Mouse (Mus musculus) hindbrain, embryonic 13.5 days (tissue): ENCODE measurements around the gene Dyx1c1. TPM values are rescaled to one million over a fixed set of nuclear protein-coding genes. Genes with fewer than 3 reads are reported as not detected.
A peak's percentile ranks its signal among the peaks of the same experiment; 100 is the strongest.

Experiments
- ATAC-seq: fragments of 200-750 bp; cut with Nextera tagmentation; 2 replicates; pipeline ENCODE4 v1.8.0; 2017; ENCODE audit warnings: moderate TSS enrichment; ENCODE audit not compliant: low FRiP score
- H3K27ac ChIP-seq: fragments of 300-500 bp; sonication (generic); 2 replicates; pipeline ENCODE4 v1.5.1; 2015; ENCODE audit warnings: inconsistent platforms, mild to moderate bottlenecking, moderate library complexity
- H3K27me3 ChIP-seq: fragments of 300-500 bp; sonication (generic); 2 replicates; pipeline ENCODE4 v1.6.1; 2015; ENCODE audit warnings: mild to moderate bottlenecking, inconsistent platforms
- H3K36me3 ChIP-seq: fragments of 300-500 bp; sonication (generic); 2 replicates; pipeline ENCODE4 v1.6.1; 2015; ENCODE audit warnings: mild to moderate bottlenecking, inconsistent platforms
- H3K4me1 ChIP-seq: fragments of 300-500 bp; sonication (generic); replicated peaks from 2 replicates; pipeline ENCODE4 v1.6.1; 2015; ENCODE audit warnings: inconsistent platforms
- H3K4me2 ChIP-seq: fragments of 300-500 bp; sonication (generic); 2 replicates; pipeline ENCODE4 v1.6.1; 2015; ENCODE audit warnings: inconsistent platforms, mild to moderate bottlenecking, moderate library complexity
- H3K4me3 ChIP-seq: fragments of 300-500 bp; sonication (generic); 2 replicates; pipeline ENCODE4 v1.5.1; 2015; ENCODE audit warnings: mild to moderate bottlenecking, inconsistent platforms
- H3K9ac ChIP-seq: fragments of 300-500 bp; sonication (generic); 2 replicates; pipeline ENCODE4 v1.6.1; 2015; ENCODE audit warnings: mild to moderate bottlenecking, inconsistent platforms
- H3K9me3 ChIP-seq: fragments of 300-500 bp; sonication (generic); 2 replicates; pipeline ENCODE4 v1.6.1; 2016; ENCODE audit warnings: inconsistent platforms
- WGBS: fragments of 180-500 bp; shearing (Covaris S2); methylation state at CpG from one replicate; pipeline ENCODE4 v1.1.7; 2015; 5-methylcytosine and 5-hydroxymethylcytosine counted together
- polyA plus RNA-seq: library from polyadenylated mRNA; unstranded; fragments of >200 nt; fragmentation: Nextera tagmentation; extraction: Ambion mirVana; gene quantifications from 2 replicates; pipeline ENCODE4 v1.2.1, GENCODE M21; 2015

Gene Dyx1c1
- polyA plus RNA-seq, result 2.4 and 3.0 TPM in 2 replicates

DNA sequence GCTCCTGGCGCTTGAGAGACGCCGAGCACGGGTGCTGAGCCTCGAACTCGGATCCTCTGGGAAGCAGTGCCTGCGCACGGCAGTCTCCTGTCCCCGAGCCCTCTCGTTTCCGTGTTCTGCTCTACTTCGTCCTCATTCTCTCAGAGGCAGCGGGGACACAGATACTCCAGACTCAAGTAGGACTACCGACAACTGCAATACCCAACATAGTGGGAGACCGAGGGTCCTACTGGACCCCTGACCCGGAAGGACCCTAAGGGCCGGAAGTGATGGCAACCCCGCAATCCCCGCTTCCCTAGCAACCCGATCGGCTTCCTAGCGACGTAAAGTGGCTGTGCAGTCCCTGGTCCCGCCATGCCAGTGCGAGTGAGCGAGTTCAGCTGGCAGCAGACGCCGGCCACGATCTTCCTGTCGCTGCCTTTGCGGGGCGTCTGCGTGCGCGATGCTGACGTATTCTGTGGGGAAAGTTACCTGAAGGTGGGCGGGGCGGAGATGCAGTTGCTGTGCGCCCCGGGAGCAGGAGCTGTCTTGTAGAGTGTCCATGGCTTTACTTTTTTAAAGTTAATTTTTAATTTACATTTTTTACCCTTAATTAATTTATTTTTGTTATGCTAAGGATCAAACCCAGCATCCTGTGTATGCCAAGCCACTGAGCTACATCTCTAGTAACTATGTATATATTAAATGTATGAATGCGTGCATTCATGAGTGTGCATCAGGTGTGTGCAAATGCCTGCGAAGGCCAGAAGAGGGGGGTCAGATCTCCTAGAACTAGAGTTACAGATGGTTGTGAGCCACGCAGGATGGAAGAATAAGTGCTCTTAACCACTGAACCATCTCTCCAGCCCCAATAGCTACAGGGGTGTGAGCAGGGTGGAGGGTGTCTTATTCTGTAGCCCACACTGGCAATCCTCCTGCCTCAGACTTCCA lies at the start of gene Dyx1c1, which contains the start of gene Gm44503:
Gene Dyx1c1, plus strand, starts transcription at position 265 of the 930 bp plus-strand sequence.
Gene Gm44503, plus strand, starts transcription at position 332 of the 930 bp plus-strand sequence.
- H3K9ac ChIP-seq, result peak within 1 kb of the TSS; percentile 74
- peaks cover 11% of the 10 kb centered on the region for H3K4me1 ChIP-seq
- no peaks in the 10 kb centered on the region for H3K9me3 ChIP-seq
- ATAC-seq, result peak; percentile 97
- WGBS, result 2% methylated on average over 43 of the region's 43 CpGs
- H3K4me3 ChIP-seq, result peak within 1 kb of the TSS; percentile 56
- no peaks in the 10 kb centered on the region for H3K27me3 ChIP-seq
- no peaks in the 10 kb centered on the region for H3K36me3 ChIP-seq
- peak within 1 kb of the TSS; percentile 79 for H3K27ac ChIP-seq
- peak within 1 kb of the TSS; percentile 68 for H3K4me2 ChIP-seq

DNA sequence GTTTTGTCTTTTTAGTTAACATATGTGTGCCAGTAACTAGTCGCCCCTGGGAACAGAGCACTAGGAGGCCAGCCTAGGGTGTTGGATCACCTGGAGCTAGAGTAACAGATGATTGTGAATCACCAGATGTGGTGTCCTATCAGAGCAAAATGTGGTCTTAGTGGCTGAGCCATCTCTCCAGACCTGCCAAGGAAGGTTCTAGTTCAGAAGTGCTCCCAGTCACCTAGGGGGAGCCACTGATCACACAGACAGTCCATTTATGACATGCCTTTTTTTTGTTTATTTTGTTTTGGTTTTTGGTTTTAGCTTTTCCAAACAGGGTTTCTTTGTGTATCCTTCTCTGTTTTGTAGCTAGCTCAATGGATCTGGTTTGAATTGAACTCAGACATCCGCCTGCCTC lies 47.2 kb upstream of the Dyx1c1 start:
- no peak overlapping the region for H3K4me2 ChIP-seq
- H3K9ac ChIP-seq, result no peak overlapping the region
- no peaks in the 10 kb centered on the region for H3K36me3 ChIP-seq
- H3K4me1 ChIP-seq, result no peaks in the 10 kb centered on the region
- H3K27ac ChIP-seq, result no peak overlapping the region
- ATAC-seq, result no peak
- 95% methylated on average over 2 of the region's 2 CpGs for WGBS
- H3K27me3 ChIP-seq, result no peaks in the 10 kb centered on the region
- H3K4me3 ChIP-seq, result no peak overlapping the region
- H3K9me3 ChIP-seq, result no peaks in the 10 kb centered on the region

DNA sequence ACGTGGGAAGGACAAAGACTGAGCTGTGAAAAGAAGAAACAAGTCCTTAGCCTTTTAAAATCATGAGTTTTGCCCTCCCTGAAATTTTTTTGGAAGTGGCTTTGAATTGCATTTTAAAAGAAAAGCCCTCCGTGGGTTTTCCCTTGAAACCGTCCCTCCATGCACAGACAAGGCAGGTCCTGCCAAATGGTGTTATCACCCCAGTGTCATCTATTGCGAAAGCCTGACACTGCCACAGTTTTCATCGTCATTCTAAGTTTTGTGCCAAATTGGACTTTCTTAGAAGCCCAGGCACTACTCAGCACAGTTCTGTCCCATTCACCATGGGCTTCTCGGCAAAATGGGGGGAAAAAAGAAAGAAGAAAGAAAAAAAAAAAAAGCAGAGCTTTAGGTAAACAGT lies 45.0 kb upstream of the Dyx1c1 start:
- H3K36me3 ChIP-seq, result no peaks in the 10 kb centered on the region
- H3K4me1 ChIP-seq, result no peaks in the 10 kb centered on the region
- no peaks in the 10 kb centered on the region for H3K9me3 ChIP-seq
- no peak overlapping the region for H3K27ac ChIP-seq
- H3K27me3 ChIP-seq, result no peaks in the 10 kb centered on the region
- H3K4me3 ChIP-seq, result no peak overlapping the region
- WGBS, result 80% methylated on average over 6 of the region's 6 CpGs
- no peak overlapping the region for H3K9ac ChIP-seq
- ATAC-seq, result no peak
- no peak overlapping the region for H3K4me2 ChIP-seq

DNA sequence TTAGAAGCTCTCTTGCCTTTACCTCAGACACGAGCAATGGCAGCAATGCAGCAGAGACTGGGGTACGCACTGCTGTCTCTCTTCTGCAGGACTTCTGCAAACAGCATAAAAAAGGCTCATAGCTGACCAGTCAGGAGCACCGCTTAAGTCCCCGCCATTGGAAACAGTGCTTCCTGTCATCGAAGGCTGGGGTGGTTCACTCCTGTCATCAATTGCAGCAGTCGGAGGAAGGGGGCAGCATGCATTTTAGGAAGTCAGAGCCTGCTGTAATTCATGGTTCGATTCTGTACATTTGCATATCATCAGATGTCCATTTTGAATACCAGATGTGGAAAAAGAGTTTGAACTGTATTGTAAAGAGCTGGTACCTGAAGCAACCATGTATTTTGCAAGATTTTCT lies 42.9 kb upstream of the Dyx1c1 start:
- Histone ChIP-seq H3K4me3 (no peak overlapping the region), H3K9me3 (no peaks in the 10 kb centered on the region), H3K4me1 (no peaks in the 10 kb centered on the region), H3K27me3 (no peaks in the 10 kb centered on the region), H3K27ac (no peak overlapping the region), H3K36me3 (no peaks in the 10 kb centered on the region), H3K9ac (no peak overlapping the region), H3K4me2 (no peak overlapping the region)
- no peak for ATAC-seq
- 77% methylated on average over 7 of the region's 7 CpGs for WGBS

DNA sequence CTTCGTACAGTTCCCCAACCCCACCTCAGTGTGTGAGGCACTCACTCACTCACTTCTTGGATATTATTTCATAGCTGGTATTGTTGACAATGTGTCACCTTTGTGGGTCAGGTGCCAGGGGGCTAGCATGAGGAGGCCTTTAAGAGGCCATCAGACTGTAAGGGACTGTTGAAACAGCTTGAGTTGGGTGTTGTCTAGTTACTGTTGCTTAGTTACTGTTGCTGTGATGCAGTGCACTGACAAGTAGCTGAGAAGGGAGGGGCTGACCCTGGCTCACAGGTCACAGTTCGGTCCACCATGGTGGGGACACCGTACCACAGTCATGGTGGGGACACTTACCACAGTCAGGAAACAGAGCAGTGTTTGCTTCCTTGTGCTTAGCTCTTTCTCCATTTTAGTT lies 35.5 kb upstream of the Dyx1c1 start:
- Histone ChIP-seq H3K36me3 (no peaks in the 10 kb centered on the region), H3K27ac (no peak overlapping the region), H3K9me3 (no peaks in the 10 kb centered on the region), H3K4me2 (no peak overlapping the region), H3K9ac (no peak overlapping the region), H3K4me3 (no peak overlapping the region), H3K4me1 (peaks cover 27% of the 10 kb centered on the region), H3K27me3 (no peaks in the 10 kb centered on the region)
- 59% methylated on average over 3 of the region's 3 CpGs for WGBS
- ATAC-seq, result no peak

DNA sequence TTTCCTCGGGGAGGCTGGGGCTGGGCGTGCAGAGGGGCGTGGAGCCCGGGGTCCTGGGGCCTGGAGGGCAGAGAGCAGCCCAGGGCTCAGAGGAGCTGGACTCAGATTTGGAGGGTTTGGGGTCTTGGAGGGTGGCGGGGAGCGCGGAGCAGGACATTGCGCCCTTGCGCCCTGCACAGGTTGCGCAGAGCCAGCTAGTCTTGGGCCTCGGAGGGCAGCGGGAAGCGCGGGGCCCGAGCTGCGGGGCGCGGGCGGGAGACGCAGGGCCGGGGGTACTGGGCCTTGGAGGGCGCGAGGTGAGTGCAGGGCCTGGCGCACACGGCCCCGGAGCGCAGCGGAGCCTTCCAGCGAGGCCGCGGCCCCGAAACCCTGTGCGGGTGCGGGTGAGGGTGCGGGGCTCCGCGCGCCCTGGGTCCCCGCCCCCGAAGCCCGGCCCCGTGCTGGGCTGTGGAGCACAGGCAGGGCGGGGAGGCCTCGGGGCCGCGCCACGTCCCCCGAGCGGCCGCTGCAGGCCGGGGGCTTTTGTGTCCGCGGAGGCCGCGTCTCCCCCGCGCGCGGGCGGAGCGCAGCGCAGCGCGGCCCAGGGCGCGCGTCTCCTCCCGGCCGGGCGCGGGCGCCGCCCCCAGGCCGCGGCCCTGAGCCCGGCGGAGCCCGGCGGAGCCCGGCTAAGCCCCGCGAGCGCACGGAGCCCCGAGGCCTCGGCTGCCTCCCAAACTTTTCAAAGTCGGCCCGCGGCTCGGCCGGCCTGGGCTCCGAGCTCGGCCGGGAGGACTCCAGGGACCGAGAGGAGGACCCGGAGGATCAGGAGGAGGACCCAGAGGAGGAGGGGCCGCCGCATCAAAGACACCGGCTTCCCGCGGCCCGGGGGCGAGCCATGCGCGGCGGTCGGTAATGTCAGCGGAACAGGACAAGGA lies 33.3 kb upstream of the Dyx1c1 start, which contains the start of gene Pygo1:
Gene Pygo1, plus strand, starts transcription at position 625 of the 914 bp plus-strand sequence.
- ATAC-seq, result peak; percentile 87
- under 1% methylated on average over 68 of the region's 108 CpGs for WGBS

DNA sequence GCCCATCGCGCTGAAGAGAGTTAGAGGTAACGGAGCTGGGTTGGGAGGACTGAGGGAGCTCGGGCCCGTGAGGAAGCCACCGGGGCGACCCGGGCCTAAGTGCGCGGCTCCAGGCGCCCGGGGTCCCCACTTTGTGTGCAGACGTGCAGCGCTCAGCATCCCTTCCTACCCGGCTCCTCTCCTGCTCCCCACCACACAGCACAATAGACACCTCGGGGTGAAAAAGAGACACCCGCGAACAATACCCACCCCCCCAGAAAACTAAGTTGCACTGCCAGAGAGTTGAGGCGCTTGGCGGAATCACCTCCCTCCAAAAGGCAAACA lies 32.7 kb upstream of the Dyx1c1 start:
- Histone ChIP-seq H3K4me2 (peak overlapping the region; percentile 95), H3K4me3 (peak overlapping the region; percentile 83), H3K9ac (peak overlapping the region; percentile 94), H3K9me3 (no peaks in the 10 kb centered on the region), H3K27me3 (no peaks in the 10 kb centered on the region), H3K4me1 (peaks cover 29% of the 10 kb centered on the region), H3K36me3 (no peaks in the 10 kb centered on the region), H3K27ac (peak overlapping the region; percentile 88)
- 3% methylated on average over 20 of the region's 20 CpGs for WGBS
- peak; percentile 75; the same call in 1 of the 2 replicates for ATAC-seq

More for the DNA sequence above, 33.3 kb upstream of the Dyx1c1 start, which contains the start of gene Pygo1:
- peak within 1 kb of the TSS; percentile 95 for H3K4me2 ChIP-seq
- no peaks in the 10 kb centered on the region for H3K36me3 ChIP-seq
- peak within 1 kb of the TSS; percentile 88 for H3K27ac ChIP-seq
- H3K4me1 ChIP-seq, result peaks cover 29% of the 10 kb centered on the region
- H3K9me3 ChIP-seq, result no peaks in the 10 kb centered on the region
- H3K27me3 ChIP-seq, result no peaks in the 10 kb centered on the region
- H3K9ac ChIP-seq, result peak within 1 kb of the TSS; percentile 94
- H3K4me3 ChIP-seq, result peak within 1 kb of the TSS; percentile 83

DNA sequence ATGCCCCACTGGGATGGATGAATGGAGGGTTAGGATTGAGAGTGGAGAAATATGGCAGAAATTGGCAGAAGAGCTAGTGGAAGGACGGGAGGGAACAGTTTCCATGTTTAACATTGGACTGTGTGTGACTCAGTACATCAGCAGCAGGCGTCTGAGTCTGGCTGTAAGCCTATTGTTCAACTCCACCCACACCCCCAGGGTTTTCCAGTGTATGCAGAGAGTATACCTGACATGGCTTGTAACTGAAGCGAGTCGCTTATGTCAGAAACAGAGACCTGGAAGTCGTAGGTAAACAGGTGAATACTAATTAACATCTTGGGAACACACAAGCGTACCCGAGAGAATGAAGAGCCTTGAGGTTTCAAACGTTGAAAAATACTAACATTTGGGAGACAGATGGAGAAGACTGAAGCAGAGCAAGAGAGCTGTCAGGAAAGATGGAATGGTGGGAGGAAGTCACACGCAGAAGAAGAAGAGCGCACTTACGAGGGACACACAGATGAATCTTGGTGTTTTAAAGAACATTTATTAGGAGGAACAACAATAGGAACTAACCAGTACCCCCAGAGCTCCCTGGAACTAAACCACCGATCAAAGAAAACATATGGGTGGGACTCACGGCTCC lies 27.3 kb upstream of the Dyx1c1 start:
- Histone ChIP-seq H3K27me3 (no peaks in the 10 kb centered on the region), H3K4me3 (no peak overlapping the region), H3K4me1 (peaks cover 25% of the 10 kb centered on the region), H3K9ac (no peak overlapping the region), H3K27ac (no peak overlapping the region), H3K4me2 (no peak overlapping the region), H3K36me3 (peaks cover 12% of the 10 kb centered on the region), H3K9me3 (no peaks in the 10 kb centered on the region)
- ATAC-seq, result no peak
- 80% methylated on average over 13 of the region's 13 CpGs for WGBS

DNA sequence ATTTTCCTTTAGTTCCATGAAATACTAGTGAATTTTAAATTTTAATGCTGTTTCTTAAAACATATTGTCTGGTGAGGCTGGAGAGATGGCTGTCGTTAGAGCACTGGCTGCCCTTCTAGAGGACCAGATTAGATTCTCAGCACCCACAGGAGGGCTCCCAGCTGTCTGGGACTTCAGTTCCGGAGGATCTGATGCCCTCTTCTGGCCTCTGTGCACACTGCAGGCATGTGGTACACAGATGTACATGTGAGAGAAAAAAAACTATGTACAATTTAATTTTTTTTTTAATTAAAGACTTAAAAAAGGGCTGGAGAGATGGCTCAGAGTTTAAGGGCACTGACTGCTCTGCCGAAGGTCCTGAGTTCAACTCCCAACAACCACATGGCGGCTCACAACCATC lies 23.3 kb upstream of the Dyx1c1 start:
- no peak overlapping the region for H3K4me3 ChIP-seq
- H3K27ac ChIP-seq, result no peak overlapping the region
- no peak overlapping the region for H3K9ac ChIP-seq
- ATAC-seq, result no peak
- no peaks in the 10 kb centered on the region for H3K27me3 ChIP-seq
- peaks cover 10% of the 10 kb centered on the region; the same call in 1 of the 2 replicates for H3K4me1 ChIP-seq
- no peaks in the 10 kb centered on the region for H3K9me3 ChIP-seq
- 87% methylated on average over 4 of the region's 4 CpGs for WGBS
- peaks cover 14% of the 10 kb centered on the region for H3K36me3 ChIP-seq
- no peak overlapping the region for H3K4me2 ChIP-seq

DNA sequence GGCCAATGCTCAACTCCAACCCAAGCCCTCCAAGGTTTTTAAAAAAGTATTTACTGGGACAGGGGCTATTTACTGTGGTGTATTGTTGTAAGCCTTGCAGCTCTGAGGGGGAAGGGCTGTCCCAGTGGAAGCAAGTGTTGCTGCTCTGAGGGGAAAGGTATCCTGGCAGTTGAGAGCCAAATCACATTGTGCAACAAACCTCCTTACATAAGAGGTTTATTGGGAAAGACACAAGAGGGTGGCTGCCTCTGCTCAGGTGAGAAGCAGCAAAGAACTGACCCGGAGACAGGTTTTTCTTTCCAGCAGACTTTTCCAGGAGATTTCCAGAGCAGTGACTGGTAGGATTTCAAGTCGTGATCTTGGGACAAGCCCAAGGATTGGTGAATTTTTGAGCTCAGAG lies 22.3 kb upstream of the Dyx1c1 start:
- H3K9ac ChIP-seq, result no peak overlapping the region
- WGBS, result 81% methylated on average over 2 of the region's 2 CpGs
- H3K36me3 ChIP-seq, result peaks cover 14% of the 10 kb centered on the region
- H3K27me3 ChIP-seq, result no peaks in the 10 kb centered on the region
- H3K4me3 ChIP-seq, result no peak overlapping the region
- no peak overlapping the region for H3K27ac ChIP-seq
- ATAC-seq, result no peak
- H3K9me3 ChIP-seq, result no peaks in the 10 kb centered on the region
- no peak overlapping the region for H3K4me2 ChIP-seq
- H3K4me1 ChIP-seq, result peaks cover 7% of the 10 kb centered on the region; the same call in 1 of the 2 replicates

DNA sequence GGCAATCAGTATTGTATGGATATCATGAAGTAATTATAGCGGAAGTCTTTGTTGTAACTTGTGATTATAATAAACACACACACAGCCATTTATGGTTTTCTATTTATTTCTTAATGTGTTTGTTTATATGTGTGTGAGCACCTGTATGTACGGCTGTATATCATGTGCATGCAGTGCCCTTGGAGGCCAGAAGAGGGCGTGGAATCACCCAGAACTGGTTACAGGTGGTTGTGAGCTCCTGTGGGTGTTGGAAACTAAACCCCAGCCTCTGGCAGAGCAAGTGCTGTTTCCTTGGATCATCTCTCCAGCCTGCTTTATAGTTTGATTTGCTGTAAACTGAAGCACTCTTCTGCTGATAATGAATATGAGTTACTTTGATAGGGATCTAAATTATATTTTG lies 15.2 kb upstream of the Dyx1c1 start:
- Histone ChIP-seq H3K27ac (no peak overlapping the region), H3K4me2 (no peak overlapping the region), H3K4me3 (no peak overlapping the region), H3K36me3 (peaks cover 41% of the 10 kb centered on the region), H3K27me3 (no peaks in the 10 kb centered on the region), H3K4me1 (no peaks in the 10 kb centered on the region), H3K9me3 (no peaks in the 10 kb centered on the region), H3K9ac (no peak overlapping the region)
- 62% methylated on average over 3 of the region's 3 CpGs for WGBS
- no peak for ATAC-seq

DNA sequence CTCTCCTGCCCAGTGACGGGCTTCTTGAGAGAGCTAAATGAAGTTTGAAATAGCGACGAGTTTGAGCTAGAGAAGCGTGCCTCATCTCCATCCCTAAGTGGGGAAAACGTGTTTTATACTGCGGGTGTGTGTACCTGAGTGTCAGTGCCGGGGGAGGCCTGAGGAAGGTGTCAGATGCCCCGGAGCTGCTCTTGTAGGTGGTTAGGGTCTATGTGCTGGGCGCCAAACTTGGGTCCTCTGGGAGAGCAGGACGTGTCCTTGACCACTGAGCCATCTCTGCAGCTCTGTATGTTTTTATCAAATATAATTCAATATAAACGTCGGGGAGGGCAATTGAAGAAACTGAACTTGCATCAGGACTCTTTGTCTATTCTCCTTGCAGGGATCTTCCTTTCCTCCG lies 14.3 kb upstream of the Dyx1c1 start:
- Histone ChIP-seq H3K4me3 (no peak overlapping the region), H3K27me3 (no peaks in the 10 kb centered on the region), H3K36me3 (peaks cover 41% of the 10 kb centered on the region), H3K27ac (no peak overlapping the region), H3K9me3 (no peaks in the 10 kb centered on the region), H3K9ac (no peak overlapping the region), H3K4me1 (no peaks in the 10 kb centered on the region), H3K4me2 (no peak overlapping the region)
- WGBS, result 90% methylated on average over 13 of the region's 13 CpGs
- no peak for ATAC-seq
